Mouse (Mus musculus) urinary bladder, adult 2 months (tissue): ENCODE measurements around the gene Macf1. TPM values are rescaled to one million over a fixed set of nuclear protein-coding genes. Genes with fewer than 3 reads are reported as not detected.
"Not testable (repeated sequence)": the region's sequence is repeated elsewhere in the genome, so short reads cannot be mapped to it uniquely, and the experiment has no call there.

ENCODE experiments used
- DNase-seq: peaks from one replicate; pipeline ENCODE4 v3.0.0; 2022; ENCODE audit warnings: low spot score
- polyA plus RNA-seq: library from polyadenylated mRNA; depleted of rRNA; stranded (reverse); fragments of >200 nt; gene quantifications from 2 replicates; pipeline ENCODE4 v1.2.3, GENCODE M21; 2012

The Macf1 gene
- polyA plus RNA-seq, 1 experiment: 94.0 TPM

DNA sequence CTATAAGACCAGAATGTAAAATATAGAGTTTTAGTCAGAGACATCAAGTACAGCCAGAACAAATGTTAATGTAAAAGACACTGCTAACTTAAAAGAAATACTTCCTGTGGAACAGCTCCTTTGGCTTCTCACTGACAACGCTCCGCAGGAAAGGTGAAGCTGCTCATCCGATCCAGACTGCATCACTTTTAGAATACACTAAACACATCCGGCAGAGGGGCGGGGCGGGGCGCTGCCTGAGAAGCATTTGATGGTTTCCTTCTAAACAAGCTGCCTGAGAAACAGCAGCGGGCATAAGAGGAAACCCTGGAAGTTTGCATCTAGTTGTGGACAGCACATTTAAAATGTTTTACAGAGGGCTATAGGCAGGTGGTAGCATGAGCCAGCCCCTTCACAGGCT is 328.2 kb downstream of the Macf1 start:
- DNase-seq: no peak

DNA sequence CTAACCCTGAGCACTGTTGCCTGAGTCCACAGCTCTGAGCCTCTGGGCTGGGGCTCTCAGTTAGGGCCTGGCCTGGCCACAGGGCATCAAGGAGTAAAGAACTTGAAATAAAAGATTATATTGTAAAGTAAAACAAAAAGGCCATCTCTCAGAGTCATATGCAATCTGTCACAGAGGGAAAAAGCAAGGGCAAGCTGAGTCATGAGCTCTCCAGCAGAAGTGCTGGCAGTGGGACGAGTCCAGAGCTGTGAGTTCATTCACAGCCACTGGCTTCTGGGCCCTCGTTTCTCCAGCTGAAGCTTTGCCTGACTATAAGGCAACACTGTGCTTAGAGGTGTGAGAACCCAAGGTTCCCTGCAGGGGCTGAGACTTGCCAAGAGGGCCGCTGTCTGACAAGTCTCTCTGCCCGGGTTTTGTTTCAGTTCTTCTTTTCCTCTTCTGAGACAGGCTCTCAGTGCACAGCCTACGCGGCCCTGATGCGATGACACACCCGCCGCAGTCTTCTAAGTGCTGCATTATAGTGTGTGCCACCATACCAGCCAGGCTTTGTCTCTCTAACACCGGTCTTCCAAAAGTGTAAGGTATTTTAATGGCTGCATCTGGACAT is 330.8 kb downstream of the Macf1 start:
- DNase-seq: no peak

DNA sequence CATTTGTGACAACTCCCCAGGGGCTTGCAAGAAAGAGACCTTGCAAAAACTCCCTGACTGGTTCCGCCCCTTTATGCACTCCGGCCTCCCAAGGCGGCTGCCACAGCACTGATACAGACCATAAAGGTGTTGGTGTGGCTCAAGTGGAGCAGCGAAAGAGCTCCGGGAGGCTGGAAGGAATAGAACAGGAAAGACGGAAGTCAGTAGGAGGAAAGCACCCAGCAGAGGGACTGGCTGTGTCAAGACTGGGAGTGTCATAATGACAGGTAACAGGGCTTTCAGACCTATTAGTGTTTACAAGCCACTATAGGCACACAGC is 340.7 kb downstream of the Macf1 start:
- DNase-seq: peak; percentile 30

DNA sequence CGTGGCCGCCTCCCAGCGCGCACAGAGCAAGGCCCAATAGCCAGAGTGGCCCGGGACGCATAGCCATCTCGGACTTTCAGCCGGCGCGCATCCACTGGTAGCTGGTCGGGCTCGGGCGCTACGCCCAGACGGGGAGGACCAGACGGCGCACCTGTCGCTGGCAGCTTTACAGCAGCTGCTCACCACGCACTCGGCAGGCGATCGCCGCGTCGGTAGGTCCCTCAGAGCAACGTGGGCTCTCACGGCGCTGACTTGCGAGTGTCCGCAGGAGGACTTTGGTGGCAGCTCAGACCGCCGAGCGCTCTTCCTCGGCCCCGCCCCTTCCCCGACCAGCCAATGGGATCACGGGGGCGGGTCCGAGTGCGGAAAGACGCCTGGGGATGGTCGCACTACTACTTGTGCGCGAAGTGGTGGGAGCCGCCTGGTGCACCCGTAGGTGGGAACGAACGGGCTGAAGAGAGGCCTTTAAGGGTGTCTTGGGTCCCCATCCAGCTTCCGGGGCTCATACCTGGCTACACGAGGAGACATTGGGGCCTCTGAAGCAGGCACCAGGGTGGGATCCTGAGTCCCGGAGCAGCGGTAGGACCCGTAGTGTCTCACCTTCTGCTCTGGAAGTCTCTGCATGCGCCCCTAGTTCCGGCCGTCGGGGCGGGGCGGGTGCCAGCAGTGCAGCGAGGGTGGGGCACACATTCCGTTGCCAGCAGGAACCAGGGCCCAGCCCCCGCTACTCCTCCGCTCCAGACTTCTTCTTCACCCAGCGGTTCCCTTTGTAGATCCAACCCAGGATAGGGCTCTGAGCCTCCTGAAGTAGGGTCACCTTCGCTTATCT is 341.3 kb downstream of the Macf1 start, which contains the start of gene Bmp8a:
Bmp8a (minus strand) TSS at position 611 of the 829 bp plus-strand sequence.
- DNase-seq: peak; percentile 54

DNA sequence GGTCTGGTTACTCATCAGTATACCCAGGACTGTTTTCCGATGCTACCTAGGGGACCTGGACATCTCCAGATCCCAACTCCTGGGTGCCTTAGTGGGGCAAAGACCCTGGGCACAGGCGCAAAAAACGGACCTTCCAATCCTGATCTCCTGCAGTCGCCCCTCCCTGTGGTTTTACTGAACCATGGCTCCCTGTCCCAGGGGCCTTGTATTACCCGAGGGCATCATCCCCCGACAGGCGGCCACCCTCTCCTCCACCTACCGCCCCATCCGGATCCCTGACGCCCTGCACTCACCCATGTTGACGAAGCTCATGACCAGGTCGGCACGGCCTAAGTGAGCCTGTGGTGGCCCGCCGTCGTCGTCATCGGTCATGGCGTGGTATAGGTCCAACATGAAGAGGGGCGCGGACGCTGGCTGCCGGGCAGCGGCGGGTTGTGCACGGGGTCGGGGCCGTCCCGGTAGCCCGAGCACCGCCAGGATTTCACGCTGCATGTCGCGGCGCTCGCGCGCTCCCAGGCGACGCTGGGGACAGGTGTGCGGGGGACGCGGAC is 342.0 kb downstream of the Macf1 start:
- no peak for DNase-seq

DNA sequence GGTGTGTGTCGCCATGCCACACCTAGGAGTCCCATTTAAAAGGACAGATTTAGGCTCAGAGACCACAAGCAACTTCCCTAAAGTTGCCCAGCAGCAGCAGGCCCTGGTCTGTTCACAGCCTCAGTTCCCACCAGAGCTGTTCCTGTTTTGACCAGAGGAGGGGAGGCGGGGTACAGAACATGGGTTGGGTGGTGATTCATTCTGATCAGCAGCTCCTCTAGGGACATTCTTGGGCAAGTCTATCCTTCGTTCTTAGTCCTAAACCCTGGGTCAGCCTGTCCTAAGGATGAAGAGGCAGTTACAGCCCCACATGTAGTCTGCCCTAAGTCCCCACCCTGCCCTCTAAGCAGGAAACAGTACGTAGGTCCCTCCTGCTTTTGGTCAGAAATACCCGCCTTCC is 343.9 kb downstream of the Macf1 start:
- DNase-seq: no peak

DNA sequence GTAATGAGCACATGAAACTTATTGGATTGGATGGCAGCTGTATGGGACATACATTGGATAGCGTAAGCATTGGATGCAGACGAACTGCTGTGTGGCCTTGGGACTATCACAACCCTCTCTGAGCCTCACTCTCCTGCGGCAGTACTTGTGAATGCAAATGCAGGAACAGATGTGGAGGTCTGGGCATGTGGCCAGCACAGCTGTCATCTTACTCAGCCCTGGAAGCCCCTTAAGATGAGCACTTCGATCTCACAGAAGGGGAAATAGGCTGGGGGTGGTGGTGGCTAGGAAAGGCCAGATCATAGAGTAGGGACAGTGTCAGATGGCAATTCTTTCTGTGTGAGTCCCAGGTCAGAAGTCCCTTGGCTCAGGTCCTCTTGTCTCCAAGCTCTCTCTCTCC is 346.5 kb downstream of the Macf1 start:
- DNase-seq: no peak

DNA sequence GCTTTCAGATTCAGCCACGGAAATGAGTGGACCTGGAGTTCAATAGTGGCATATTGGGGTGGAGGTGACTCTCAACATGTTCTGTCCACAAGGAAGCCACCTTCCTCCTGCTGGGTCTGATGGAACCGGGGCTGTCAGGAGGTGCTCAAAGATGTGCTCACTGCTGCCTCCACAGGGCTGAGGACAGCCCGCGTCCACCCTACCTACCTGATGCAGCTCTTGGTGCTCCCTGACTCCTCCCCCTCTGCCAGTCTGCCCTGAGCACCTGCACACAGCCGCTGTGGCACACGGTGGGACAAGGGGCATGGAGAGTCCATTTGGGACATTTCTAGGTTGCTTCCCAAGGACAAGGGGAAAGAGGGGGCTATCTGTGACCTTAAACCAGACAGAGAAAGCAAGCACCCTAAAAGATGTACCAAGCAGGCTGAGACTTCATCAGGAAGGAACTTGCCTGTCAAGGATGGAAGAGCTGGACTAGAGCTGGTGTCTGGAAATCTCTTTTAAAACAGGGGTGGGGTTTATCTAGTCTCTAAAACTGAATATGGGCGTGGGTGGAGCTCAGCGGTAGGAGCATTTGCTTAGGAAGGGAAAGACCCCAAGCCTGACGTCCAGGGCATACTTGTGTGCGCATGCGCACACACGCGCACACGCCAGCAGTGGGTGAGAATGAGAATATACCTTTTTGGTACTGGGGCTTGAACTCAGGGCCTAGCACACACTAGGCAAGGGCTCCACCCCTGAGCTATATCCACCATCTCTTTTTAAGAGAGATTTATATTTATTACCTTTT is 348.2 kb downstream of the Macf1 start:
- no peak for DNase-seq

DNA sequence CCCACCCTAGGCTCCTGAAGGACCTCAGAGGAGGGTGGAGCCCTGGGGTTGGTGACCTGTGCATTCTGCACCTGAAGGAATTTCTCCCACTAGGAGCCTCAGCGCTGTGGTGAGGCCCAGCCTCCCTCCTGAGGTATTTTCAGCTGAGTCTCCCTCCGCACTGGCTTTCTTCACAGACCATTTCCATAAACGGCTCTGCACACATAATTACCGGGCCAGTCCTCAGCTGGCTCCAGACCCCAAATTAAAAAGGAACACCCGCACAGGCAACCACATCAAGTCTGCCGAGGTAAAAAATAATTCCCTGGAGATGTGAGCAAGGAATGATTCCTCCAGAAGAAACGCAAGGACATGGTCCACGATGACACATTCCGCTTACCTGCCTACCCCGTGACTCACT is 348.9 kb downstream of the Macf1 start:
- DNase-seq: not testable (repeated sequence)

DNA sequence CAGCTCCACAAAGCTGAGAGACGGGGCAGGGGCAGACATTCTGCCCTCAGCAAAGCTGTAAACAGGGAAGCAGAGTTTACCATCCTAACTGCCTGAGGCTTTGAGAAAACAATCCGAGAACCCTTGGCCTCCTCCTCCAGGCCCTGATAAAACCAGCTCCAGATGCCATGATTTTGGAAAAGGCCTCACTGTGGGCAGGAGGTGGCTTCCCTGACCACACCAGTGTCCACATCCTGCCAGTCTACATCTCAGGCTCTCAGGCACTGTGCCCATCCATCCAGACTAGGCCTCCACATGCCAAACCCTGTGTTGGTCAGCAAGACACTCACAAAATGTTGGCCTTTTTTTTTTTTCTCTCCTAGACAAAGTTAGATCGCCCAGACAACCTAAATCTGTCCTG is 350.0 kb downstream of the Macf1 start:
- no peak for DNase-seq

DNA sequence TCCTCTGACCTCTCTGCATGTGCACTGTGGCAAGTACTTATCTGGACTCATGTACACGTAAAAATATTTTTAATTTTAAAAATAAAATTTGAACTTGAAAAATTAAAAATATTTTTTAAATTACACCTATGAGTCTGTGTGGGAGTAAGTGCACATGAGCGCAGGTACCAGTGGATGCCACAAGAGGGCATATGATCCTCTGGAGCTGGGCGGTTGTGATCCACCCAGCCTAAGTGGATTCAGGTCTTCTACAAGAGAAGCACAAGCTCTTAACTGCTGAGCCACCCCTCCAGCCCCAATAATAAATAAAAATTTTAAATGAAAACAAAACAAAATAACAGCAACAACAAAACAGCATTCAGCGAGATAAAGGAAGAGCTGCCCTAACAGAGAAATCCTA is 351.0 kb downstream of the Macf1 start:
- DNase-seq: no peak

DNA sequence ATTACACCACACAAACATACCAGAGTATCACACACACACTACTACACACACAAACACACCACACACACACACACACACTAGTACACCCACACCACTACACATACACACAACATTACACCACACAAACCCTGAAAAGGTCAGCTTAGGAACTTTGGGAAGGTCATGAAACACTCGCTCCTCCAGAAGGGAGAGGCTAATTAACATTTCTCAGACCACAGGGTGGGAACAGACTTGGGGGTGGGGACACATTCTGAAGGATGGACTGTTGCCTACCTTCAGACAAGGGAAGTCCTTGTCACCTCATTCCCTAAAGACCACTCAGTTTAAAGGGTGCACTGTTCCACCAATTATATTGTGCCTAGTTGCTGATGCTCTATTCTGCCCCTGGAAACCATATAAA is 352.2 kb downstream of the Macf1 start:
- DNase-seq: not testable (repeated sequence)

DNA sequence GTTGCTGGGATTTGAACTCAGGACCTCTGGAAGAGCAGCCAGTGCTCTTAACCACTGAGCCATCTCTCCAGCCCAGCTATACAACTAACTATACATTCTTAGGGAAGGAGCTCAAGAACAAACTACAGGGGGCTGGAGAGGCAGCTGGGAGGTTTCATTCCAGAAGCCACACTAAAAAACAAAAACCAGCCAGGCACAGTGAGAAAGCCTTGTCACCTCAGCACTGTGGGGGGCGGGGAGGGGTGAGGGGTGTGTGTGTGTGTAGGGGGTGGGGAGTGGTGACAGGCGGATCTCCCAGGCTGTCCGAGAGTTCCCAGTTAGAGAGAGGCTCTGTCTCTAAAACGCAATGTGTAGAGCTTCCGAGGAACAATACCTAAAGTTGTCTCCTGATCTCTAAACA is 352.8 kb downstream of the Macf1 start:
- no peak for DNase-seq

DNA sequence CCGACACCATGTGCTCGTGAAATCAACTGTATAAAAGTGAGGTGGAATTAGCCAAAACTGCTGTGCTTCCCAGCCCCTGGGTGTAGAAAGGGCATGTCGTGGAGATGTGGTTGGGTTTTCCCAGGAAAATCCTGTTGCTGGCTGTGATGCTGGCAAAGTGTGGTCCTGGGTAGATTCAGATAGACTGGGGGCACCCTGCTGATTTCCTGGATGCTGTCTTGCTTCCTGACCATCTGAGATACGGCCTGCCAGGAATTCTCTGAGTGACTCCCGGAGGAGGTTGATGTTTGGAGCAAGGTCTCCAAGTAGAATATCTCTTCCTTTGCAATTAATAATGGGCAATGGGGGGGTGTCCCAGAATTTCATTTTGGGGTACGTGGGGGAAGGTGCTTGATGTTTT is 355.2 kb downstream of the Macf1 start:
- DNase-seq: no peak

DNA sequence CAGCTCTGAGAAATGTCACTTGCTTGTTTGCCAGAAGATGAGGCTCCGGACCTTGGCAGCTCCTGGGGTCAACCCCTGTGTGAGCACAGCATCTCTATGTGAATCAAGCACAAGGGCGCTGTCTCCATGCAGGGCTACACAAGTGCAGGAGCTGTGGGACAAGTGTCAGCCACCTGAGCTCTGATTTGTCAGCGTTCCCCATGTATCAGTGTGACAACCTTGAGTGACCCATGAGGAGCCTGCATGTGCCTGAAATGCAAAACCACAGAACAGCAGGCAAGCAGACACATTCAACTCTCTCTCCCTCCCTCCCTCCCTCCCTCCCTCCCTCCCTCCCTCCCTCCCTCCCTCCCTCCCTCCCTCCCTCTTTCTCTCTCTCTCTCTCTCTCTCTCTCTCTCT is 356.5 kb downstream of the Macf1 start:
- DNase-seq: no peak

DNA sequence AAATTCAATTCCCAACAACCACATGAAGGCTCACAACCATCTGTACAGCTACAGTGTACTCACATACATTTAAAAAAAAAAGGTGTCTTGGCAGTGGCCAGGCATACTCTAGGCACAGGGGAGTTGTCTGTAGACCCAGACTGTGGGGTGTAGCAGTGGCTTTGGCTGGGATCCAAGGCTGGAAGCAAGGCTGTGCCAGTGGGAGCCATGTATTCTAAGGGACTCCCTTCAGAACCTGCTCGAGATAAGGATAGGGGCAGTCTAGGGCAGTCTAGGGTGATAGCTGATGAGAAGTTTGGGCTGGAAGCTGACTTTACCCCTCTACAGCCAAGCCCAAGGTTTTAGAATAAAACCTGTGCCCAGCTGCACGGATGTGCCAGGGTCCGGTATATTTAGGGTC is 358.1 kb downstream of the Macf1 start:
- no peak for DNase-seq

DNA sequence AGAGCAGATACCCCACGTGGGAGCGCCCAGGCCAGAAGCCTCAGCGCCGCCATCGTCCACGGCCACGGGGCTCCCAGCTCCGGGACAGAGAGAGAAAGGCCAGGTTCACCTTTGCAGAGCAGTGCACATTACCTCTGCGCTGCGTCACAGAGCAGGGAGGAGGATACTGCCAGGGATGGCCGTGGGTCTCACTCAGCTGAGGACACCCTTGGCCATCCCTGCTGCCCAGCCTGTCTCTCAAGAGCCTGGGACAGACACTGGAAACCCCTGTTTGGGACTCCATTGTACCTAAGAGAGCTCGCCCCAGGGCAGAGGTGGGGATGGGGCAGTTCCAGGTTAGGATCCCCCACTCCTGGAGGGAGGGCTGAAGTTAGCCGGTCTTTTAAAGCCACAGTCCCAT is 360.6 kb downstream of the Macf1 start, which contains the start of gene Oxct2a:
Oxct2a (minus strand) TSS at position 101 of the 400 bp plus-strand sequence.
- no peak for DNase-seq

DNA sequence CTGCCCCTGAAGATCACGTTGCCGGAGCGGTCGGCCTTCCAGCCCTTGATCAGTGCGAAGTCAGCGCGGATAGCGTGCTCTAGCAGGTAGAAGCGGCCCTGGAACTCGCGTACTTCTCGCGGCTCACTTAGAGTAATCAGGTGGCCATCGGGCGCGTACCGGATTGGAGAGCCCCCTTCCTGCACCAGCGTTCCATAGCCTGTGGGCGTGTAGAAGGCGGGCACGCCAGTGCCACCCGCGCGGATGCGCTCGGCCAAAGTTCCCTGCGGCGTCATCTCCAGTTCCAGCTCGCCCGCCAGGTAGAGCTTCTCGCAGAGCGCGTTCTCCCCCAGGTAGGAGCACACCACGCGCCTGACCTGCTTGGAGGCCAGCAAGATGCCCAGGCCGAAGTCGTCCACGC is 361.2 kb downstream of the Macf1 start:
- not testable (repeated sequence) for DNase-seq

DNA sequence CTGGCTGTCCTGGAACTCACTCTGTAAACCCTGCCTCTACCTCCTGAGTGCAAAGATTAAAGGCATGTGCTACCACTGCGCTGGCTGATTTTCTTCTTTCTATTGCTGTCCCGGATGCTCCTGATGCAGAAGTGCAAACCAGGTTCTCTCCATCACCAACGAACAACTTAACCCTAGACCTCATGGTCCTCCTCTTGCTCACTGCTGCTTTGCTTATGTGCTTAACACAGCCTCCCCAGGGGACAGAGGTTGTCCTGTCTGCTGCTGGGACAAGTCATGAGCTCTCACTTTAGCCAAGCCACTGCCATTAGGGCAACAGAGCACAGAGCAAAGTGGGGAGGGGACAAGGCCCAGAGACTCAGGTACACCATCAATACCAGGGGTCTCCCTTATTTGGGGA is 369.7 kb downstream of the Macf1 start:
- DNase-seq: no peak

DNA sequence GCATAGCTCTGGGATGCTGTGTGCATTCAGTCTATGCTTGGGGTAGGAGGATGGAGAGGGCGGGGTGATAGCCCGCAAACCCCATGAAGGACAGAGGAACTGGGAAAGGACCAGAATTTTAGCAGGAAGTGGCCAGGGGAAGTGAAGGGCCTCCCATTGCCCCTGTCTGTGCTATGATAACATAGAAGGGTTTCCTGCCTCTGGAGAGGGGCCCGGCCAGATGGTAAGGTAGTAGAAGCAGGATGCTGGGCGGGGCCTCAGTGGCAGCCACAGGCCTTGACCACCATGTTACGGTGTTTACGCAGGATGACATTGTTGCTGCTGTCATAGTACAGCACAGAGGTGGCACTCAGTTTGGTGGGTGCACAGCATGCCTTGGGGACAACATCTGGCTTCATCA is 371.1 kb downstream of the Macf1 start:
- DNase-seq: no peak

DNA sequence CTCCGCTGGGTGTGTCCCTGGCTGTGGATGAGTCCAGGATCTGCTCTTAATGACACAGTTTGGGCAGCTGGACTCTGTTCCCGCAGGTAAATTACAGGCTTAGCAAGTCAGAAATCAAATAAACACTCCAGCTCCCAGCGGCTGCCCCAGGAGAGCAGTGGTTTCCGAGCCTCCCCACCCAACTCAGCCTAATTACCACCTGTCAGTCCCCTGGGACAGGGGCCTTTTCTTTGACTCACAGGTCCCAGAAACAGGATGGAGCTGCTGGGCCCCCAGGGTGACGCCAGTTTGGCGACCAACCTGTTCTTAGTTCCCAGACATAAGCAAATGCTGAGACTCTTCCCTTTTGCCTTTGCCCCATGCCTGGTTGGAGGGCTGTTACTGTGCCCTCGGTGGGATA is 372.3 kb downstream of the Macf1 start:
- DNase-seq: no peak

DNA sequence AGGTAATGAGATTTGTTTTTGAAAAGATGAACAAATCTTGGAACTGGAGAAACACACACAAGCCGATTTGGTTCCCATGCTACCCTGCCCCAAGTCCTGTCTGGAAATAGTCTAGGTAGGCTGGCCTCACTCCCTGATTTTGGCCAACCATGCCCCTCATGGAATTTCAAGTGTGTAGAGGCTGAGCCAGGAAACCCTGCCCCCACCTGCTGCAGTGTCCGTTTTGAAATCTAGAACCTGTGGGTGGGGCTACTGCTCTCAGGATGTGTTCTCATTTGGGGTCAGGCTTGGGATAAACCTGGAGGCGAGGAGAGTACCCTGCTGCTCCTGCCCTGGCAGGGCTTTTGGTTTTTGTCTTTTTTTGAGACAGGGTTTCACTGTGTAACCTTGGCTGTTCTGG is 375.9 kb downstream of the Macf1 start:
- DNase-seq: no peak

DNA sequence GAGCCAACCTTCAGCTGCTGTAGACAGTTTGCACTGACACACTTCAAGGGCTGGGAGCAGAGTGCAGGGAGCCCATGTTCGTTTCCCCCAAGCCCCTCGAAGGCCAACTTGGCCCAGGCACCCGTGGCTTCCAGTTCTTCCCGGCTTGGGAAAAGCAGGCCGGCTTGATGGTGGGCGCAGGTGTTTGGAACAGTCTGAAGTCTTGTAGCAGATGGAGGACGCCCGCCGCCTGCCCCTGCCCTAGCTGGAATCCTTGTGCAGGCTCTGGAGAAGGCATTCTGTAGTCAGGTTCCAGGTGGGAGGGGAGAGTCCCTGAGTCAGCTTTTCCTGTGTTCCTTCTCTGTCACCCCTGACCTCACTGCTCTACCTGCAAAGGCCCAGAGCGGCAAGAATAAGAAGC is 377.2 kb downstream of the Macf1 start:
- no peak for DNase-seq
